Mouse (Mus musculus): Measurements from ENCODE around the gene Retreg1. TPM values are rescaled to one million over a fixed set of nuclear protein-coding genes. Genes with fewer than 3 reads are reported as not detected.
A peak's percentile ranks its signal among the peaks of the same experiment; 100 is the strongest.

Gene Retreg1
- polyA plus RNA-seq, 1 experiment from 2014 or later = 6.8 TPM

DNA sequence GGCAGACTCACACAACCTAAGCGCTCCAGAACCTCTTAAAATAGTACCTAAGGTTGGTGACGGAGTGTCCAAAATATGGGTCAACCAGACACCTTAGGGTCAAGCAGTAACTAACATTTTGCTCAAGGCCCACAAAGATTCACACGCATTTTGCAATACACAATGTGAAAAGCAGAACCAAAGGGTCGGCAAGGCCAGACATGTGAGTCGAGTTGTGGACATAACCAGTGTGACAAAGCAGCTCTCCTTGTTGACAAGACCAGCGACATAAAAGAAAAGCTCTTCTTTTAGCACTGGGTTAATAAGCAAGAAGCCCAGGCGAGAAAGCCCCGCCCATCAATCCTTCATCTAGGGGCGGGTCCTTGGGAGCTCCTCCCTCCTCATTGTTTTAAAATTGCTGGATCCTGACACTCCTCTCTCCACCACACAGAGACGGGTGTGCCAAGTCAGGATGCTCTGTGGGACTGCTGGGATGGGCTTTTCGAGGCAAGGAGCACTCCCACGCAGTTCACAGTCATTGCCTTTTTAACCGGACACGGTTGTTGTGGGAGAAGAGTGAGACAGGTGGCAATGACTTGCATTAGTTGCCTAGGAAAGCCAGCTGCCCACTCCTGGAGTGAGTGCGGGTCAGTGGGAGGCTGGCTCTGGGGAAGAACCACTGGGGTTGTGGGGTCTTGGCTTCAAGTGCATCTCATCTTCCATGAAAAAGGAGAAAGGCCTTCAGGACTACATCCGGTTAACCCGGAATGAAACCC is 7.9 kb upstream of the Retreg1 start:
- no peak for ATAC-seq
- 87% methylated on average over 17 of the region's 17 CpGs for WGBS
- Histone ChIP-seq H3K27ac (no peak overlapping the region), H3K36me3 (no peaks in the 10 kb centered on the region), H3K4me1 (replicated peaks) (no peaks in the 10 kb centered on the region), H3K27me3 (no peaks in the 10 kb centered on the region), H3K9me3 (no peaks in the 10 kb centered on the region), H3K4me2 (replicated peaks) (no peak overlapping the region), H3K9ac (replicated peaks) (no peak overlapping the region), H3K4me3 (replicated peaks) (no peak overlapping the region)

DNA sequence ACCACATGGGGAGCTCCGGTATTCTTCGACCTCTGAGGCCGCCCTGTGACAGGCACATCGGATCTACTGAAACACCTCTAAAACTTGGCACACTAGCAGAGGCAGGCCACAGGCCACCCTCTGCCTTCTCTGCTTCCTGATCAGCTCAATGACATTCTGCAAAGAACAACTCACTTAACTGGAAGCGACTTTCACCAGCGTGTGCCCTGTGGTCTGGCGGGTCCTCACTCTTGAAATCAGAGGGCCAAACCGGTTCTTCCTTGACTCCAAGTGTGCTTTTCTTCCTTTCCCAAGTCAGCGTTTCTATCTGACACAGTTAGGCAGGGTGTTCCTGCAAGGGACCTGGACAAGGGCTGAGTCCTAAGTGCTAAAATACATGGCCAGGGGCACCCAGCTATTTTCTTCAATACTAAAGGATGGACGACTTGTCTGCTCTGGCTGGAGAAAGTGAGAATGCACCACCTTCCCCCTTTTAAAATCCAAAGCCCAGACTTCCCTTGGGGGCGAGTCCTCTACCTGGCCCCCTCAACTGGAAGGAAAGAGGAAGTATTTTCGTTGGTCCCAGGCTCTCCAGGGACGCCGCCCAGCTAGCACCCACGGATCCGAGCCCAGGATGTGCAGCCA is 406 bp upstream of the Retreg1 start:
- Histone ChIP-seq H3K4me3 (replicated peaks) (peak overlapping the region; percentile 83), H3K9me3 (0 out of 2 replicates have a peak, but pooled peaks cover 2% of the 10 kb centered on the region), H3K27ac (peak overlapping the region; percentile 57; the same call in 1 of the 2 replicates), H3K36me3 (no peaks in the 10 kb centered on the region), H3K4me1 (replicated peaks) (peaks cover 12% of the 10 kb centered on the region), H3K9ac (replicated peaks) (peak overlapping the region; percentile 89), H3K27me3 (peaks cover 18% of the 10 kb centered on the region), H3K4me2 (replicated peaks) (peak overlapping the region; percentile 92)
- peak; percentile 46 for ATAC-seq
- 11% methylated on average over 16 of the region's 16 CpGs for WGBS

DNA sequence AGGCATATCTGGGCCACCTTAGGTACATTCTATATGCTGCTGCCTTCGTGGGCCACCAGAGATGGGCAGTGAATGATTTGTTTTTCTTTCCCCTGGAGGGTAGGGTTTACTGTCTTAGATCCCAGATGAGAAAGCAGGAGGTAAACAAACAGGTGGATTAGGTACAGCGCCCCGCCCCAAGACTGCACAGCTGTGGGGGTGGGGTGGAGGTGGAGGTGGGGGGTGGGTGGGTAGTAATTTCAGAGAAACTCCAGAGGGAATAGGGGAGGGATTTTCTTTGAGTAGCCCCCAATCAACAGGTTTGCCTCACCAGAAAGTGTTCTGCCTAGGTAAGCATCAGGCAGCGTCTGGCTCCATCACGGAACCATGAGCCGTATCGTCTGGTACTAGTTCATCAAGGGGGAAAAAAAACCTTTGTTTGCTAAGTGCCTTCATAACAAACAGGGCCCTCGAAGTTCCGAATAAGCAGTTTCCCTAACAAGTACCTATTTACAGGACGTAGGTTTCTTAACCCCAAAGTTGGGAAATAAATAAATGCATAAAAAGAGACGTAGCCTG is 1.1 kb downstream of the Retreg1 start:
- 16% methylated on average over 11 of the region's 11 CpGs for WGBS
- Histone ChIP-seq H3K27me3 (peaks cover 18% of the 10 kb centered on the region), H3K27ac (no peak overlapping the region), H3K4me3 (replicated peaks) (peak overlapping the region; percentile 83), H3K4me2 (replicated peaks) (peak overlapping the region; percentile 92), H3K9me3 (0 out of 2 replicates have a peak, but pooled peaks cover 3% of the 10 kb centered on the region), H3K4me1 (replicated peaks) (peaks cover 12% of the 10 kb centered on the region), H3K9ac (replicated peaks) (no peak overlapping the region), H3K36me3 (no peaks in the 10 kb centered on the region)
- ATAC-seq = peak; percentile 12; the same call in 1 of the 2 replicates

DNA sequence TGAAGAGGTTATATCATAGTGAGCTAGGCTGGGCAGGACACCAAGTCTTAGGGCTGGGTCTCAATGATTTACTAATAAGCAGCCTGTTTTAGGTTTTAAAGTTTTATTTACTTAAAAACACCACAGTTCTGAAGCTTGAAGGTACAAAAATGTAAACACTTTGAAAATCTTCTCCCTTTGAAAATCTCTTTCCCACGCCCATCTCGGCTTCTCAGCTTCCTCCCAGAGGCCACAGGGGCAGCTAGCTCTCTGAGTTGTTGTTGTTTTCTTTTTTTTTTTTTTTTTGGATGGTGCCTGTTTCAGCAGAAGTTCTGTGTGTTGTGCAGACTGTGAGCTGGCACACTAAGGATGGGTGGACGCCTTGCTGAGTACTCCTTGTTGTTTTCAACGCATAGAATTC is 1.8 kb downstream of the Retreg1 start:
- Histone ChIP-seq H3K4me3 (replicated peaks) (no peak overlapping the region), H3K4me2 (replicated peaks) (no peak overlapping the region), H3K4me1 (replicated peaks) (peaks cover 12% of the 10 kb centered on the region), H3K36me3 (no peaks in the 10 kb centered on the region), H3K27ac (no peak overlapping the region), H3K27me3 (peaks cover 18% of the 10 kb centered on the region), H3K9me3 (0 out of 2 replicates have a peak, but pooled peaks cover 6% of the 10 kb centered on the region), H3K9ac (replicated peaks) (no peak overlapping the region)
- 60% methylated on average over 4 of the region's 4 CpGs for WGBS
- ATAC-seq = no peak

DNA sequence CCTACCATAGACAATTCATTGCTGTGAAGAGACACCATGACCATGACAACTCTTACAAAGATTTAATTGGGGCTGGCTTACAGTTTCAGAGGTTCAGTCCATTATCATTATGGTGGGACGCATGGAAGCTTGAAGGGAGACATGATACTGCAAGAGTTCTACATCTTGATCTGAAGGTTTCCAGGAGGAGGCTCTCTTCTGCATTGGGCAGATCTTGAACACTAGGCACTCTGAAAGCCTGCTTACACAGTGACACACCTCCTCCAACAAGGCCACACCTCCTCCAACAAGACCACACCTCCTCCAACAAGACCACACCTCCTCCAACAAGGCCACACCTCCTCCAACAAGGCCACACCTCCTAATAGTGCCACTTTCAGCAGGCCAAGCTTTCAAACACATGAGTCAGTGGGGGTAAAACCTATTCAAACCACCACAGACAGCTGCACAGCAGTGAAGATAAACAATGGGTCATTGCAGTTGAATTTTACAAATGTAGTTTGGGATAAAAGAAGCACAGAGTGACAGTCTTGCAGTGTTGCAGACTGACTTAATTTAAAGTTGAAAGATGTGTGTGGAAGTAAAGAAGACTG is 4.7 kb downstream of the Retreg1 start:
- H3K4me1 ChIP-seq (replicated peaks) = peaks cover 12% of the 10 kb centered on the region
- no peak for ATAC-seq
- peaks cover 4% of the 10 kb centered on the region; the same call in 1 of the 2 replicates for H3K27me3 ChIP-seq
- H3K36me3 ChIP-seq = no peaks in the 10 kb centered on the region
- H3K9ac ChIP-seq (replicated peaks) = no peak overlapping the region
- WGBS = 88% methylated on average over 1 of the region's 1 CpGs
- H3K4me3 ChIP-seq (replicated peaks) = no peak overlapping the region
- no peak overlapping the region for H3K4me2 ChIP-seq (replicated peaks)
- no peak overlapping the region for H3K27ac ChIP-seq
- 0 out of 2 replicates have a peak, but pooled peaks cover 6% of the 10 kb centered on the region for H3K9me3 ChIP-seq

DNA sequence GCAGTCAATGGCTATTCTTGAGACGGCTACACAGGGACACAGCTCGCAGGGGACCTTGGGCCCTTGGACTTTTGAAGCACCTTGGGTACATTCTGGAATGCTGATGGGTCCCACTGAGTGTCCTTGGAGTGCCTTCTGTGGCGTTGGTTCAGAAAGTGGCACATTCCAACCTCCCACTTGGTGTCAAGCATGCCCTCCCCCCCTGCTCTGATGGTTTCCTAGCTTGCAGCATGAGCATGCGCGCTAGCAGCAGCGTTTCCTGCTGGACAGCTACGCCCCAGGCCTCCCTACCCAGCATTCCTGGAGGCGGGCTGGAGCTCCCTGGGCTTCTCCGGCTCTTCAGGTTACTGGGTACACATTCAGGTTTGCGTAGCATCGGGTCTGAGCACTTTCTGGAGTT is 7.6 kb downstream of the Retreg1 start:
- Histone ChIP-seq H3K9ac (replicated peaks) (no peak overlapping the region), H3K9me3 (0 out of 2 replicates have a peak, but pooled peaks cover 6% of the 10 kb centered on the region), H3K4me2 (replicated peaks) (no peak overlapping the region), H3K36me3 (no peaks in the 10 kb centered on the region), H3K27me3 (no peaks in the 10 kb centered on the region), H3K27ac (no peak overlapping the region), H3K4me3 (replicated peaks) (no peak overlapping the region), H3K4me1 (replicated peaks) (no peaks in the 10 kb centered on the region)
- ATAC-seq = no peak
- WGBS = 78% methylated on average over 11 of the region's 11 CpGs

DNA sequence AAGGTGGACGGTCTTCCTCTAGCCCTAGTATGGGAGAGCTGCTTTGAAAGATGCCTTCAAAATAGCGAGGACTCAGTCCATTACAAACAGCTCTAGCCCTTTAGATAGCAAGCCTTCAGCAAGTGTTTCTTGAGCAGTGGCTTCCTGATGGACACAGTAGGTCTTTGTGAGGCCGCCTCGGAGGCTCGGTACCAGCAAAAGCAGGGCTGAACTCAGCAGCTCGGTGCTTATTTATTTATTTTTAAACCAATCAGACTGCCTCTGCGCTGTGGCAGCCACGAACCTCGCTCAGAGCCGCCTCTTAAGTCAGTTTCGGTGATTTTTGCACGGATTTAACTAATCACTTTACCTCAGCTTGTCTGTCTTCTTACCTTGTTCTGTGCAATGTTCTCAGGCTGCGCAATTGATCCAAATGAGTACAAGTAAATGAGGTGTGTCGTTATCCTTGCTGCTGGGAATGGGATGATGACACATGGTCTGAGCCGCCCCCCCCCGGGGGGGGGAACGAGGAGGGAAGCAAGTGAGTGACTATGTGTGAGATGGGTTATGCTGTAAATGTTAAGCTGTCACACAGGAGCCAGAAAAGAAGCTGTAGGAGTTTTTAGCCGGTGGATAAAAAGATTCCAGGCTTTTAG is 11.4 kb downstream of the Retreg1 start:
- WGBS = 69% methylated on average over 18 of the region's 18 CpGs
- Histone ChIP-seq H3K27ac (no peak overlapping the region), H3K4me2 (replicated peaks) (no peak overlapping the region), H3K9ac (replicated peaks) (no peak overlapping the region), H3K9me3 (0 out of 2 replicates have a peak, but pooled peaks cover 1% of the 10 kb centered on the region), H3K36me3 (no peaks in the 10 kb centered on the region), H3K4me3 (replicated peaks) (no peak overlapping the region), H3K4me1 (replicated peaks) (no peaks in the 10 kb centered on the region), H3K27me3 (no peaks in the 10 kb centered on the region)
- ATAC-seq = no peak

DNA sequence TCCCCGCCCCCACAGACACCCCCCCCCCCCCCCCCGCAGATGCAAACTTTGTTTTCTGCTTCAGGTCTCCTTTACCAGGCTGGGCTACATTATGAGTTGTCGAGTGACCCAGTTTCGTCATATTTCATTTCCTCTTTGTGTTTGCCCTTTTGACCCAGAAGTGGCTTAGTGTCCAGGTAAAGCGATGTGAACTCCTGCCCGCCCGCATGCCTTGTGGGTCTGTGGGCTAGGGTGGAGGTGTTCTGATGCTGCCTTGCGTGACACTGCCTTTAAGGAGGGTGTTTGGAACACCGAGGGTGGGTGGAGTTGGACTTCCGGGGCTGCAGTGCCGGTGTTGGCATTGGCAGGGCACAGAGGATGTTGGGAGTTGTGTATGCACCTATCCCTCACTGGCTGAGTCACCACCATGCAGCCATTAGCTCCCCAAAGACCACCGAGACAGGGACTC is 15.7 kb downstream of the Retreg1 start:
- H3K27me3 ChIP-seq = no peaks in the 10 kb centered on the region
- no peaks in the 10 kb centered on the region for H3K4me1 ChIP-seq (replicated peaks)
- no peaks in the 10 kb centered on the region for H3K9me3 ChIP-seq
- H3K4me2 ChIP-seq (replicated peaks) = no peak overlapping the region
- H3K27ac ChIP-seq = no peak overlapping the region
- 68% methylated on average over 12 of the region's 12 CpGs for WGBS
- no peaks in the 10 kb centered on the region for H3K36me3 ChIP-seq
- ATAC-seq = no peak
- H3K4me3 ChIP-seq (replicated peaks) = no peak overlapping the region
- no peak overlapping the region for H3K9ac ChIP-seq (replicated peaks)

DNA sequence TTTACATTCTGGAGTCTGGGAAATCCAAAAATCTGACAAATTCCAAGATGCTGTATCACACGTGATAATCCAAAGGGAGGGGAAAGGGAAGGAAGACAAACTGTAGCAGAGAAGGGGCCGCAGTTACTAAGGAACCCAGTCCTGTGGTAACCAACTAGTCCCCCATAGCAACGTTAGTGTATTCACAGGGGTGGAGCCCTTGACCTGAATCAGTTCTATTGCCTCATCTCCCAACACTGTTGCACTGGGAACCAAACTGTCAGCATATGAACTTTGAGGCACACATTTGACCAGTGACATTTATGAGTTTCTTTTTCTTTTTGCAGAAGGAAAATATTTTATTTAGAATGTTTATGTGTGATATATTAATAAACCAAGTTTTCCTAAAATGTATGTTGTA is 16.5 kb downstream of the Retreg1 start:
- Histone ChIP-seq H3K4me3 (replicated peaks) (no peak overlapping the region), H3K4me1 (replicated peaks) (no peaks in the 10 kb centered on the region), H3K4me2 (replicated peaks) (no peak overlapping the region), H3K27ac (no peak overlapping the region), H3K9me3 (peaks cover 4% of the 10 kb centered on the region; the same call in 1 of the 2 replicates), H3K27me3 (no peaks in the 10 kb centered on the region), H3K36me3 (no peaks in the 10 kb centered on the region), H3K9ac (replicated peaks) (no peak overlapping the region)
- no peak; the same call in 1 of the 2 replicates for ATAC-seq
- WGBS = 71% methylated on average over 3 of the region's 3 CpGs

DNA sequence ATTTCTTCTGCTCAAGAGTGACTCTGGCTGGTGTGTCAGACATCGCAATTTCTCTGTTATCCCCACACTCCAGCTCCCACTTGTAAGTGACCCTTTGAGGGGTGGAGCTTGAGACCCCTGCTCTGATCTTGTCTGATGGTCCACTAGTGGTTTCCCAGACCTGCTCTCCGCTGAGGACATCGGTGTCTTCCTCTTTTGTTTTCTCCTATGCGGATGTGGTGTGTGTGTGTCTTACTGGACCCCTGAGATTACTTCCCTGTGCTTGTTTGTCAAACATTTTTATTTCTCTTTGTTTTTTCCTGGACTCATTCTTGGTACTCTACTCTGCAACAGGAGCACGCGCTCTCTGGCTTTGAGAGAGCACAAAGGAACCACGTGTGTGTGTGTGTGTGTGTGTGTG is 18.9 kb downstream of the Retreg1 start:
- Histone ChIP-seq H3K4me2 (replicated peaks) (no peak overlapping the region), H3K9me3 (peaks cover 4% of the 10 kb centered on the region; the same call in 1 of the 2 replicates), H3K36me3 (no peaks in the 10 kb centered on the region), H3K4me1 (replicated peaks) (no peaks in the 10 kb centered on the region), H3K27ac (no peak overlapping the region), H3K4me3 (replicated peaks) (no peak overlapping the region), H3K27me3 (no peaks in the 10 kb centered on the region), H3K9ac (replicated peaks) (no peak overlapping the region)
- no peak for ATAC-seq
- WGBS = 83% methylated on average over 7 of the region's 7 CpGs

DNA sequence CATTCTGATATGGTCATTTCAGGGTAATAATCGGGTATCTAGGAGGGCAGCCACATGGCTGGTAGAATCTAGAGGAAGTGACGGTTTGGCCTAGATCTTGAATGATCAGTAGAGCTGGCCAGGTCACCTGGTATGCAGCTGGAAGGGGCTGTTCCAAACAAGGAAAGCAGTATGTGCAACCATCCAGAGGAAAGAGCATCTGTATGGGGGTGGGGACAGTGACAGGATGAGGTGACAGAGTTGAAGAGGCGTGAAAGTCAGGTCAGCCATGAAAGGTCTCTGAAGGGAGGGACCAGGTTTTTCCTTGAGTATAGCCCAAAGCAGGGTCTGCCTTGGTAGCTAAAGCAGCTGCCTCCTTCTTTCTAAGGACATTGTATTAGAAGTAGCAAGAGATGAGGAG is 22.6 kb downstream of the Retreg1 start:
- no peak for ATAC-seq
- WGBS = 94% methylated on average over 3 of the region's 3 CpGs
- H3K36me3 ChIP-seq = no peaks in the 10 kb centered on the region

More for the DNA sequence above, 22.6 kb downstream of the Retreg1 start:
- no peaks in the 10 kb centered on the region for H3K27me3 ChIP-seq
- no peak overlapping the region for H3K4me2 ChIP-seq (replicated peaks)
- H3K4me3 ChIP-seq (replicated peaks) = no peak overlapping the region
- H3K27ac ChIP-seq = no peak overlapping the region
- H3K4me1 ChIP-seq (replicated peaks) = no peaks in the 10 kb centered on the region
- H3K9ac ChIP-seq (replicated peaks) = no peak overlapping the region
- H3K9me3 ChIP-seq = peaks cover 4% of the 10 kb centered on the region; the same call in 1 of the 2 replicates

All from midbrain, embryonic 13.5 days (tissue).